Mouse (Mus musculus) heart, embryonic 16.5 days (tissue): ENCODE measurements at regions not wholly inside any gene's neighbourhood (a gene's known extent, or its start where the extent isn't known, plus 50 kb on each side); places are given as distances from the start of the nearest gene placed in this dataset.

Experiments used
- ATAC-seq: fragments of 200-750 bp; cut with Nextera tagmentation; replicated peaks from 2 replicates; pipeline ENCODE4 v1.8.0; 2017; ENCODE audit warnings: moderate number of reproducible peaks; ENCODE audit not compliant: insufficient read depth, low FRiP score; ENCODE audit errors: extremely low read depth
- H3K27ac ChIP-seq: fragments of 300-500 bp; sonication (generic); 2 replicates; pipeline ENCODE4 v1.5.1; 2014; ENCODE audit warnings: mild to moderate bottlenecking, low read length, control low read depth, moderate library complexity
- H3K27me3 ChIP-seq: fragments of 300-500 bp; sonication (generic); 2 replicates; pipeline ENCODE4 v1.6.1; 2014; ENCODE audit warnings: low read length, mixed read lengths; ENCODE audit not compliant: control insufficient read depth, insufficient read depth
- H3K36me3 ChIP-seq: fragments of 300-500 bp; sonication (generic); 2 replicates; pipeline ENCODE4 v1.6.1; 2014; ENCODE audit not compliant: control insufficient read depth, insufficient read depth
- H3K4me1 ChIP-seq: fragments of 300-500 bp; sonication (generic); 2 replicates; pipeline ENCODE4 v1.6.1; 2014; ENCODE audit warnings: low read length, mixed read lengths; ENCODE audit not compliant: control insufficient read depth, insufficient read depth
- H3K4me2 ChIP-seq: fragments of 300-500 bp; sonication (generic); 2 replicates; pipeline ENCODE4 v1.6.1; 2014; ENCODE audit warnings: low read depth, mild to moderate bottlenecking, control low read depth, low read length
- H3K4me3 ChIP-seq: fragments of 300-500 bp; sonication (generic); 2 replicates; pipeline ENCODE4 v1.5.1; 2014; ENCODE audit warnings: mild to moderate bottlenecking, control low read depth, low read length
- H3K9ac ChIP-seq: fragments of 300-500 bp; sonication (generic); 2 replicates; pipeline ENCODE4 v1.6.1; 2014; ENCODE audit warnings: low read length, control low read depth
- H3K9me3 ChIP-seq: fragments of 300-500 bp; sonication (generic); replicated peaks from 2 replicates; pipeline ENCODE4 v1.6.1; 2016; ENCODE audit warnings: low read length; ENCODE audit not compliant: control insufficient read depth
- WGBS: fragments of 180-500 bp; shearing (Covaris S2); extraction: QIAGEN DNeasy Blood & Tissue Kit; methylation state at CpG from one replicate; pipeline ENCODE4 v1.1.7; 2014; 5-methylcytosine and 5-hydroxymethylcytosine counted together

DNA sequence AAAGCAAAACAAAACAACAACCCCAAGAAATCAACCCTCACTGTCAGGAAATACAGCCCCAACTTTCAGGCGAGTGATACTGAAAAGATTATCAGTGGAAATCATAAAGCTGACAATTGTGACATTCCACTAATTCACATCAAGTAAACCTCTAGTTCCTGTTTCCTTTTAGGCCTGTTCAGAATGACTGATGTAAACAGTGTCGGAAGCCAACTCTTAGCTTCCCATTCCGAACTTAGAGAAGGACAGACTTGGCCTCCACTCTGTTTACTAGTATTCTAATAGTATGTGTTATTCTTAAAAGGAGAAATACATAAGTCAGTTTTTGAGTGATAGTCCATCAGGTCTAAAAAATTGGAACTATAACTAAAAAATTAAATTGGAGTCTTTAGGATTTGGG, 223.9 kb upstream of the Rnd3 start:
- H3K27ac ChIP-seq, result no peak overlapping the region
- ATAC-seq, result no peak
- H3K36me3 ChIP-seq, result no peaks in the 10 kb centered on the region
- no peaks in the 10 kb centered on the region for H3K9me3 ChIP-seq
- 61% methylated on average over 3 of the region's 3 CpGs for WGBS
- H3K27me3 ChIP-seq, result no peaks in the 10 kb centered on the region
- no peaks in the 10 kb centered on the region for H3K4me1 ChIP-seq
- no peak overlapping the region for H3K4me2 ChIP-seq
- H3K4me3 ChIP-seq, result no peak overlapping the region
- H3K9ac ChIP-seq, result no peak overlapping the region

GRCm38 (mm10) chr2:51362825-51363616, 214.1 kb upstream of the Rnd3 start:
- Histone ChIP-seq H3K27me3 (no peaks in the 10 kb centered on the region), H3K4me2 (no peak overlapping the region), H3K36me3 (no peaks in the 10 kb centered on the region), H3K9me3 (no peaks in the 10 kb centered on the region), H3K4me3 (no peak overlapping the region), H3K27ac (no peak overlapping the region), H3K4me1 (no peaks in the 10 kb centered on the region), H3K9ac (no peak overlapping the region)
- 62% methylated on average over 9 of the region's 9 CpGs for WGBS
- no peak for ATAC-seq

DNA sequence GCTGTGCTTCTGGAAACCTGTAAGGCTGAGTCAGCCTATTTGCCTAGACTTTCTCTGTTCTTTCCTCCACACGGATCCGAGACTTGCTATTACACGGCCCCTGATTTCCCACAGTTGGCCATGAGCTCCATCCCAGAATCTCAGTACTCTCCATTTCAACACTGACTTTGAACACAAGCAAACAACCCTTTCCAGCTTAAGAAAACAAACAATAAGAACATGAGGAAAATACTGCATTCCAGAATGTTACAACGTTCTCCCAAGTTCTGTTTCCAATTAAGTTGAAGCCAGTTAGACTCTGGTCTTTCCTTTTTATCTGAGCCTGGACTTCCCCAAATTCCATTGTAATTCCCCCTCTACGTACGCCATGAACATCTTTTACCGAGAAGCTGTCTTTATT, 206.4 kb upstream of the Rnd3 start:
- no peak for ATAC-seq
- Histone ChIP-seq H3K27ac (no peak overlapping the region), H3K4me1 (no peaks in the 10 kb centered on the region), H3K9ac (no peak overlapping the region), H3K9me3 (no peaks in the 10 kb centered on the region), H3K4me3 (no peak overlapping the region), H3K36me3 (no peaks in the 10 kb centered on the region), H3K27me3 (no peaks in the 10 kb centered on the region), H3K4me2 (no peak overlapping the region)
- WGBS, result 81% methylated on average over 7 of the region's 7 CpGs

GRCm38 (mm10) chr2:51354800-51355199, 205.9 kb upstream of the Rnd3 start:
- no peak overlapping the region for H3K4me2 ChIP-seq
- no peaks in the 10 kb centered on the region for H3K9me3 ChIP-seq
- H3K4me3 ChIP-seq, result no peak overlapping the region
- WGBS, result 86% methylated on average over 4 of the region's 4 CpGs
- no peaks in the 10 kb centered on the region for H3K4me1 ChIP-seq
- no peaks in the 10 kb centered on the region for H3K27me3 ChIP-seq
- no peak overlapping the region for H3K9ac ChIP-seq
- no peaks in the 10 kb centered on the region for H3K36me3 ChIP-seq
- ATAC-seq, result no peak
- no peak overlapping the region for H3K27ac ChIP-seq

GRCm38 (mm10) chr2:51349614-51350013, 200.7 kb upstream of the Rnd3 start:
- Histone ChIP-seq H3K4me3 (no peak overlapping the region), H3K9ac (no peak overlapping the region), H3K36me3 (no peaks in the 10 kb centered on the region), H3K27ac (no peak overlapping the region), H3K4me2 (no peak overlapping the region), H3K4me1 (no peaks in the 10 kb centered on the region), H3K9me3 (no peaks in the 10 kb centered on the region), H3K27me3 (no peaks in the 10 kb centered on the region)
- no peak for ATAC-seq
- WGBS, result 65% methylated on average over 2 of the region's 2 CpGs

DNA sequence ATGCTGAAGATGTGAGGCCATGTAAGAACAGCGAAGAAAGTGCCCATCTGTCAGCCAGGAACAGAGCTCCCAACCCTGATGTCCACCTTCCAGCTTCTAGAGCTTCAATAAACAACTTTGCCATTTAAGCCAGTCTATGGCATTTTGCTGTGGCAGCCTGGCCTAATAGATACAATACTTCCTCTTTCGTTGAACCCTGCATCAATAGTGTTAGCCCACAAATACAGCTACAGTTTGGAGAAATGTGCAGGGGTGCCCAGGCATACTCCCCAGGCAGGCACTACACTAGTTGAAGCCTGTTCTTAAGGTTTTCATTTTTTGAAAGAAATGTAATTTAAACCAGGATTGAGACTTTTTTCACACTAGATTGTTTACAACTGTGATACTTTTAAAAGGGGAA, 199.9 kb upstream of the Rnd3 start:
- 70% methylated on average over 2 of the region's 2 CpGs for WGBS
- ATAC-seq, result no peak
- no peaks in the 10 kb centered on the region for H3K9me3 ChIP-seq

DNA sequence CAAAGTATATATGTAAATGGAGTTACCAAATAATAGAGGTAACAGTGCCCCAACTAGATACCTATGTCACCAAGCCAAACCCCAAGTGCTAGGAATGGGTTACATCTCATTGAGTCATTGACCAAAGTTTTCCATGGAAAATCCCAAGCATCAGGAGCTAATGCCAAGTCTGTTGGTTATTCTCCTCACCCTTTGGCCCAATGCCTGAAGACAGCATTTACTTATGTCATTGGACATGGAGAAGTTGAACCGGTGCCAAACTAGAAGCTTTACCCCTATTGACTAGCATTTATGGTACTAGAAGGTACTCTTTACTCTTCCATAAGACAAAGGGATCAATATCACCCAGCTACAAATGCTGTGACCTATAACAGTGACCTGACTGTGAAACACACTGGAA, 198.2 kb upstream of the Rnd3 start:
- H3K4me3 ChIP-seq, result no peak overlapping the region

More for the DNA sequence above, 199.9 kb upstream of the Rnd3 start:
- Histone ChIP-seq H3K9ac (no peak overlapping the region), H3K4me3 (no peak overlapping the region), H3K4me2 (no peak overlapping the region), H3K4me1 (no peaks in the 10 kb centered on the region), H3K36me3 (no peaks in the 10 kb centered on the region), H3K27ac (no peak overlapping the region), H3K27me3 (no peaks in the 10 kb centered on the region)

DNA sequence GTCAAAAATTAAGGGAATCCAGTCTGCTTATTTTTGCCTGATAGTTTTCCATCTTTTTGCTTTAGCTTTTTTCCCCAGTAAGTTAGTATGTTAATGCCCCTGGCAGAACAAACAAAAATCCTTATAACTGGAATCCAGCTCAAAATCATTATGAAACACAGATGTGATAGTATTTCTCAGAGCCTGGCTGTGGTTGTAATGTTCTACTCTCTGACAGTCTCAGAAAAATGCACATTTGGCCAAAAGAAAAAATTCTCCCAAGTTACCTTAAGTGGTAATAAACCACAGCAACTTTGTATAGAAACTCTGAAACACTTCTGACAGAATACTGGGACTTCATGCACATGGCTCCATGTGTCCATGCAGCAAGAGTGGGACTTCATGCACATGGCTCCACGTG, 193.5 kb upstream of the Rnd3 start:
- 89% methylated on average over 1 of the region's 1 CpGs for WGBS
- H3K27ac ChIP-seq, result no peak overlapping the region
- no peak for ATAC-seq

More for the DNA sequence above, 198.2 kb upstream of the Rnd3 start:
- ATAC-seq, result no peak
- H3K9me3 ChIP-seq, result no peaks in the 10 kb centered on the region
- H3K4me1 ChIP-seq, result no peaks in the 10 kb centered on the region
- H3K9ac ChIP-seq, result no peak overlapping the region
- no peak overlapping the region for H3K27ac ChIP-seq
- 80% methylated on average over 1 of the region's 1 CpGs for WGBS
- H3K4me2 ChIP-seq, result no peak overlapping the region
- no peaks in the 10 kb centered on the region for H3K27me3 ChIP-seq
- no peaks in the 10 kb centered on the region for H3K36me3 ChIP-seq

DNA sequence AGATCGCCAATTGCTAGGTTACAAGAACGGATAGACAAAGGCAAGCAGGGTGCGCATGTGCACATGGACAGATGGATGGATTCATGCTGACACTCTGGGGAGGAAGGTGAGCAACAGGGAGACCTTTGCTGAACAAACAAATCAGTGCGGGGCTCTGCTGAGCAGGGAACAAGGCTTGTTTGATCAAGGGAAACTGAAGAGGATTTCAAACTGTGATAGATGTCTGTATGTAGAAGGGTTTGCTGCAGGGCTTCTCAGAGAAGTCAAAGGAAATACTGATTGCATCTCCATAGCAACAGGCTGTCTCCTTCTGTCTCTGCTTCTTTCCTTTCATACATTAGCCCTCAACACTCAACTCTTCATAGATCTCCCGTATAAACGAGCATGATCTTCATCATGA, 185.5 kb upstream of the Rnd3 start:
- Histone ChIP-seq H3K4me3 (no peak overlapping the region), H3K36me3 (no peaks in the 10 kb centered on the region), H3K27me3 (no peaks in the 10 kb centered on the region), H3K4me1 (no peaks in the 10 kb centered on the region), H3K4me2 (no peak overlapping the region), H3K9ac (no peak overlapping the region), H3K27ac (no peak overlapping the region), H3K9me3 (no peaks in the 10 kb centered on the region)
- WGBS, result 77% methylated on average over 6 of the region's 6 CpGs
- ATAC-seq, result no peak

More for the DNA sequence above, 193.5 kb upstream of the Rnd3 start:
- no peaks in the 10 kb centered on the region for H3K9me3 ChIP-seq
- H3K4me2 ChIP-seq, result no peak overlapping the region
- no peak overlapping the region for H3K9ac ChIP-seq
- H3K27me3 ChIP-seq, result no peaks in the 10 kb centered on the region
- no peaks in the 10 kb centered on the region for H3K36me3 ChIP-seq
- H3K4me1 ChIP-seq, result no peaks in the 10 kb centered on the region
- H3K4me3 ChIP-seq, result no peak overlapping the region
